Mouse (Mus musculus) E14TG2a.4 (cell line): ENCODE results near the gene Gdpd1.

Experiments
- CTCF ChIP-seq: conservative IDR thresholded peaks from 2 replicates; pipeline ENCODE4 v1.5.1; 2014; ENCODE audit warnings: low read length
- NANOG ChIP-seq: IDR thresholded peaks from 2 replicates; pipeline ENCODE4 v1.6.1; 2014; ENCODE audit warnings: borderline replicate concordance, low read length, mixed read lengths

- TF ChIP-seq CTCF (no peak), NANOG (no peak)
Measured at GRCm38 (mm10) chr11:87083712-87084111, 9.8 kb upstream of the Gdpd1 start.
